Mouse (Mus musculus): ENCODE measurements around the gene Olfr718-ps1. TPM values are rescaled to one million over a fixed set of nuclear protein-coding genes. Genes with fewer than 3 reads are reported as not detected.
"Not testable (repeated sequence)": the region's sequence is repeated elsewhere in the genome, so short reads cannot be mapped to it uniquely, and the experiment has no call there.

Olfr718-ps1 gene
- polyA plus RNA-seq, 1 experiment from 2014 or later: not detected

DNA sequence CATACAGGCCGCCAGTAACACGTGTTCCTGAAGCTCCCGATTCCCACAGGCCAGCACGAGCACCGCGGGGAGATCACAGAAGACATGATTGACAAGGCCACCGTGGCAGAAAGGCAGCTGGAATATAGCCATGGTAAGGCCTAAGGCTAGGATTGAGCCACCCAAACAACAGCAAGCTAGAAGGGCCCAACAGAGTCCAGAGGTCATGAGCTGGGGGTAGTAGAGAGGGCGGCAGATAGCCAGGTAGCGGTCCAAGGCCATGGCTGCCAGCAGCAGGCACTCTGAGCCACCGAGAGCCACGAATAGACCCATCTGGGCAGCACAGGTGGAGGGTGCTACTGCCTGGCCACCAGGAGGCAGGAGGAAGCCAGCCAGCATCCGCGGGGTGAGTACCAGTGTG, 9.8 kb downstream of the Olfr718-ps1 start:
- no peaks in the 10 kb centered on the region for H3K27me3 ChIP-seq (replicated peaks; ENCODE audit: control insufficient read depth, insufficient read depth, low read length)
- no peak overlapping the region for H3K4me3 ChIP-seq (ENCODE audit: low read depth, low read length)
- no peaks in the 10 kb centered on the region for H3K36me3 ChIP-seq (ENCODE audit: control insufficient read depth, insufficient read depth, low read length)
- WGBS: 88% methylated on average over 13 of the region's 13 CpGs
- ATAC-seq (replicated peaks; ENCODE audit: low FRiP score, low TSS enrichment, low read depth): no peak
- DNase-seq (ENCODE audit: low spot score): no peak
- H3K9me3 ChIP-seq (ENCODE audit: control insufficient read depth, low read length): no peaks in the 10 kb centered on the region
- H3K4me2 ChIP-seq (ENCODE audit: low read length): no peak overlapping the region
- H3K9ac ChIP-seq (ENCODE audit: low read length): no peak overlapping the region
- H3K27ac ChIP-seq (ENCODE audit: low read depth): no peak overlapping the region
- no peaks in the 10 kb centered on the region for H3K4me1 ChIP-seq (replicated peaks; ENCODE audit: control insufficient read depth, insufficient read depth, low read length)

GRCm38 (mm10) chr5:143135042-143135441, 12.3 kb downstream of the Olfr718-ps1 start:
- no peak overlapping the region for H3K9ac ChIP-seq (ENCODE audit: low read length)
- H3K36me3 ChIP-seq (ENCODE audit: control insufficient read depth, insufficient read depth, low read length): no peaks in the 10 kb centered on the region
- no peak overlapping the region for H3K4me3 ChIP-seq (ENCODE audit: low read depth, low read length)
- H3K27ac ChIP-seq (ENCODE audit: low read depth): no peak overlapping the region
- no peaks in the 10 kb centered on the region for H3K27me3 ChIP-seq (replicated peaks; ENCODE audit: control insufficient read depth, insufficient read depth, low read length)
- WGBS: 90% methylated on average over 7 of the region's 7 CpGs
- ATAC-seq (replicated peaks; ENCODE audit: low FRiP score, low TSS enrichment, low read depth) (no peak), DNase-seq (ENCODE audit: low spot score) (no peak)
- H3K9me3 ChIP-seq (ENCODE audit: control insufficient read depth, low read length): no peaks in the 10 kb centered on the region
- no peaks in the 10 kb centered on the region for H3K4me1 ChIP-seq (replicated peaks; ENCODE audit: control insufficient read depth, insufficient read depth, low read length)
- no peak overlapping the region for H3K4me2 ChIP-seq (ENCODE audit: low read length)

DNA sequence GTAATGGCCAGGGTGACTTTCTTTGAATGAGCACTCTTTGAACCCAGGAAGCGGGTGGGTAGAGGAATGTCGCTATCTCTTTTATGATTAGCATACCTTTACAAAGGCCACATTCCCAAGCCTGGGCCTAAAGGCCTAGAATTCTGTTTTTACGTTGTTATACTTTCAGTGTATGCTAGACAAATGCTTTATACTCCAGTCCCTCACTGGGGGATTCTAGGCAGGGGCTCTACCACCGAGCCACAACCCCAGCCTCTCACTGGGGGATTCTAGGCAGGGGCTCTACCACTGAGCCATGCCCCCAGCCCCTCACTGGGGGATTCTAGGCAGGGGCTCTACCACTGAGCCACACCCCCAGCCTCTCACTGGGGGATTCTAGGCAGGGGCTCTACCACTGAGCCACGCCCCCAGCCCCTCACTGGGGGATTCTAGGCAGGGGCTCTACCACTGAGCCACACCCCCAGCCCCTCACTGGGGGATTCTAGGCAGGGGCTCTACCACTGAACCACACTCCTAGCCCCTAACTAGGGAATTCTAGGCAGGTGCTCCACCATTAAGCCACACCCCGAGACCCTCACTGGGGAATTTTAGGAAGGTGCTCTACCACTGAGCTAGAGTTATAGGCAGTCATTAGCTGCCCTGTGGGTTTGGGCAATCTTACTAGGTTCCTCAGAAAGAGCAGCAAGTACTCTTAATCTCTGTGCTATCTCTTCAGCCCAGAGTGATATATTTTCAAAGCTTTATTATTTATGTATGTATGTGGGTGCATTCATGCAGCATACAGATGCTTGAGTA, 13.0 kb downstream of the Olfr718-ps1 start:
- not testable (repeated sequence) for DNase-seq (ENCODE audit: low spot score); H3K4me2 ChIP-seq (ENCODE audit: low read length); H3K9ac ChIP-seq (ENCODE audit: low read length); H3K4me3 ChIP-seq (ENCODE audit: low read depth, low read length); H3K27ac ChIP-seq (ENCODE audit: low read depth); H3K27me3 ChIP-seq (replicated peaks; ENCODE audit: control insufficient read depth, insufficient read depth, low read length); ATAC-seq (replicated peaks; ENCODE audit: low FRiP score, low TSS enrichment, low read depth); H3K36me3 ChIP-seq (ENCODE audit: control insufficient read depth, insufficient read depth, low read length); H3K9me3 ChIP-seq (ENCODE audit: control insufficient read depth, low read length); H3K4me1 ChIP-seq (replicated peaks; ENCODE audit: control insufficient read depth, insufficient read depth, low read length)
- 81% methylated on average over 3 of the region's 6 CpGs for WGBS

DNA sequence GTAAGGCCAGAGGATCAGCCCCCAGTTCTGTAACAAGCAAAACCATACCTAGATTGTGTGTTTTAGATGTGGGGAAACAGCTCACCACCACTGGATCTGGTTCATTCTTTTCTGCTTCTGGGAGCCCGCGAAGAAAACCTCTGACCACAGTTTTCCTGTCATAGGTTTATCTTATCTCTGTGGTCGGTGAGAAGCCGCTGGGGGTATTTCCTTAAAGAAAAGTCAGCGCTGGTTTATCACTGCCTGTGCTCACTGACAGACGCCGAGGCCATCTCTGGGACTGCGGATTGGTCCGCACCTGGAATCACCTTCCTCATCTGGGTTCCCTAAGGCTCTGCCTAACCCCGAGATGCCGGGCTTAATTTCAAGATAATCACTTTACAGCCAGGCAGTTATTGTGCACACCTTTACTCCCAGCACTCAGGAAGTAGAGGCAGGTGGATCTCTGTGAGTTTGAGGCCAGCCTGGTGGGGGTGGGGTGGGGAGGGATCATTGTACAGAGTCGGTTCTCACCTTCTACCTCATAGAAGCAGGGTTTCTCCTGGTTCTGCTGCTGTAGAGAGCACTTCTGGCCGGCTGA, 14.4 kb downstream of the Olfr718-ps1 start:
- Histone ChIP-seq H3K27ac (ENCODE audit: low read depth) (no peak overlapping the region), H3K4me2 (ENCODE audit: low read length) (no peak overlapping the region), H3K9me3 (ENCODE audit: control insufficient read depth, low read length) (0 out of 2 replicates have a peak, but pooled peaks cover 14% of the 10 kb centered on the region), H3K27me3 (replicated peaks; ENCODE audit: control insufficient read depth, insufficient read depth, low read length) (no peaks in the 10 kb centered on the region), H3K9ac (ENCODE audit: low read length) (no peak overlapping the region), H3K36me3 (ENCODE audit: control insufficient read depth, insufficient read depth, low read length) (no peaks in the 10 kb centered on the region), H3K4me1 (replicated peaks; ENCODE audit: control insufficient read depth, insufficient read depth, low read length) (no peaks in the 10 kb centered on the region), H3K4me3 (ENCODE audit: low read depth, low read length) (no peak overlapping the region)
- WGBS: 65% methylated on average over 13 of the region's 13 CpGs
- DNase-seq (ENCODE audit: low spot score): no peak
- ATAC-seq (replicated peaks; ENCODE audit: low FRiP score, low TSS enrichment, low read depth): no peak

DNA sequence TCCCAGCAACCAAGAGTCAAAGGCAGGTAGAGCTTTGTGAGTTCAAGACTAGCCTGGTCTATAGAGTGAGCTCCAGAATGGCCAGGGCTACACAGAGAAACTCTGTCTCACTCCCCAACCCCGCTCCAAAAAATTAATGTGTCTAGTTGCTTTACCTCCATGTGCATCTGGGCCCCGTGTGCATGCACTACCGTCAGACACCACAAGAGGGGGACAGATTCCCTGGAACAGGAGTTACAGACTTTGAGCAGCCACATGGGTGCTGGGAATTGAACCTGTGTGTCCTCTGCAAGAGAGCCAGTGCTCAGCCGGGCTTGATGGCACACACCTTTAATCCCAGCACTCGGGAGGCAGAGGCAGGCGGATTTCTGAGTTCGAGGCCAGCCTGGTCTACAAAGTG, 17.0 kb downstream of the Olfr718-ps1 start:
- Histone ChIP-seq H3K36me3 (ENCODE audit: control insufficient read depth, insufficient read depth, low read length) (no peaks in the 10 kb centered on the region), H3K4me2 (ENCODE audit: low read length) (no peak overlapping the region), H3K4me3 (ENCODE audit: low read depth, low read length) (no peak overlapping the region), H3K9me3 (ENCODE audit: control insufficient read depth, low read length) (0 out of 2 replicates have a peak, but pooled peaks cover 14% of the 10 kb centered on the region), H3K27ac (ENCODE audit: low read depth) (no peak overlapping the region), H3K4me1 (replicated peaks; ENCODE audit: control insufficient read depth, insufficient read depth, low read length) (no peaks in the 10 kb centered on the region), H3K27me3 (replicated peaks; ENCODE audit: control insufficient read depth, insufficient read depth, low read length) (no peaks in the 10 kb centered on the region), H3K9ac (ENCODE audit: low read length) (no peak overlapping the region)
- WGBS: 89% methylated on average over 7 of the region's 7 CpGs
- ATAC-seq (replicated peaks; ENCODE audit: low FRiP score, low TSS enrichment, low read depth) (no peak), DNase-seq (ENCODE audit: low spot score) (no peak)

GRCm38 (mm10) chr5:143129101-143129500, 18.3 kb downstream of the Olfr718-ps1 start:
- H3K27ac ChIP-seq (ENCODE audit: low read depth): no peak overlapping the region
- 97% methylated on average over 16 of the region's 16 CpGs for WGBS
- ATAC-seq (replicated peaks; ENCODE audit: low FRiP score, low TSS enrichment, low read depth): no peak

GRCm38 (mm10) chr5:143127837-143128236, 19.5 kb downstream of the Olfr718-ps1 start:
- Histone ChIP-seq H3K27me3 (replicated peaks; ENCODE audit: control insufficient read depth, insufficient read depth, low read length) (no peaks in the 10 kb centered on the region), H3K4me3 (ENCODE audit: low read depth, low read length) (no peak overlapping the region), H3K36me3 (ENCODE audit: control insufficient read depth, insufficient read depth, low read length) (no peaks in the 10 kb centered on the region), H3K4me2 (ENCODE audit: low read length) (no peak overlapping the region), H3K4me1 (replicated peaks; ENCODE audit: control insufficient read depth, insufficient read depth, low read length) (no peaks in the 10 kb centered on the region), H3K27ac (ENCODE audit: low read depth) (no peak overlapping the region), H3K9me3 (ENCODE audit: control insufficient read depth, low read length) (0 out of 2 replicates have a peak, but pooled peaks cover 14% of the 10 kb centered on the region), H3K9ac (ENCODE audit: low read length) (no peak overlapping the region)
- ATAC-seq (replicated peaks; ENCODE audit: low FRiP score, low TSS enrichment, low read depth): no peak
- 82% methylated on average over 8 of the region's 8 CpGs for WGBS
- no peak for DNase-seq (ENCODE audit: low spot score)

More at GRCm38 (mm10) chr5:143129101-143129500, 18.3 kb downstream of the Olfr718-ps1 start:
- DNase-seq (ENCODE audit: low spot score): no peak
- Histone ChIP-seq H3K4me1 (replicated peaks; ENCODE audit: control insufficient read depth, insufficient read depth, low read length) (no peaks in the 10 kb centered on the region), H3K9ac (ENCODE audit: low read length) (no peak overlapping the region), H3K27me3 (replicated peaks; ENCODE audit: control insufficient read depth, insufficient read depth, low read length) (no peaks in the 10 kb centered on the region), H3K36me3 (ENCODE audit: control insufficient read depth, insufficient read depth, low read length) (no peaks in the 10 kb centered on the region), H3K9me3 (ENCODE audit: control insufficient read depth, low read length) (0 out of 2 replicates have a peak, but pooled peaks cover 14% of the 10 kb centered on the region), H3K4me3 (ENCODE audit: low read depth, low read length) (no peak overlapping the region), H3K4me2 (ENCODE audit: low read length) (no peak overlapping the region)

DNA sequence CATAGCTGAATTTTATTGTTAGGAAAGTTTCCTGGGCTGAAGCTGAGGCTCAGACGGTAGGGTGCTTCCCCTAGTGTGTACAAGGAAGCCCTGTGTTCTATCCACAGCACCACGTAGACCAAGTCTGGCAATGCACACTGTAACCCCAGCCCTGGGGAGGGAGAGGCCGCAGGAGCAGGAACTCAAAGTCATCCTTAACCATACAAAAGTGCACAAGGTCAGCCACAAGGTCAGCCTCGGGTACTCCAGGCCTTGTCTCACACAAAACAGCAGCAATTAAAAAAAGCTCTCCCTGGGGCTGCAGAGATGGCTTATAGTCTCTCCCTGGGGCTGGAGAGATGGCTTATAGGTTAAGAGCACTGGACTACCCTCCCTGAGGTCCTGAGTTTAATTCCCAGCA, 20.5 kb downstream of the Olfr718-ps1 start:
- no peaks in the 10 kb centered on the region for H3K36me3 ChIP-seq (ENCODE audit: control insufficient read depth, insufficient read depth, low read length)

More for the DNA sequence above, 20.5 kb downstream of the Olfr718-ps1 start:
- Histone ChIP-seq H3K4me2 (ENCODE audit: low read length) (no peak overlapping the region), H3K9ac (ENCODE audit: low read length) (no peak overlapping the region), H3K4me1 (replicated peaks; ENCODE audit: control insufficient read depth, insufficient read depth, low read length) (no peaks in the 10 kb centered on the region), H3K4me3 (ENCODE audit: low read depth, low read length) (no peak overlapping the region), H3K27me3 (replicated peaks; ENCODE audit: control insufficient read depth, insufficient read depth, low read length) (no peaks in the 10 kb centered on the region), H3K27ac (ENCODE audit: low read depth) (no peak overlapping the region), H3K9me3 (ENCODE audit: control insufficient read depth, low read length) (0 out of 2 replicates have a peak, but pooled peaks cover 14% of the 10 kb centered on the region)
- DNase-seq (ENCODE audit: low spot score): no peak
- WGBS: 67% methylated on average over 4 of the region's 4 CpGs
- no peak for ATAC-seq (replicated peaks; ENCODE audit: low FRiP score, low TSS enrichment, low read depth)

All from intestine, embryonic 14.5 days (tissue).